Mouse (Mus musculus) hindlimb bud, embryonic 11.5 days (tissue): ENCODE measurements around the gene Pdf.

ENCODE experiments used
- DNase-seq: peaks from one replicate; pipeline ENCODE4 v3.0.0-alpha.2; 2012; ENCODE audit warnings: low read depth, low spot score; ENCODE audit errors: extremely low spot score

Gene Pdf

DNA sequence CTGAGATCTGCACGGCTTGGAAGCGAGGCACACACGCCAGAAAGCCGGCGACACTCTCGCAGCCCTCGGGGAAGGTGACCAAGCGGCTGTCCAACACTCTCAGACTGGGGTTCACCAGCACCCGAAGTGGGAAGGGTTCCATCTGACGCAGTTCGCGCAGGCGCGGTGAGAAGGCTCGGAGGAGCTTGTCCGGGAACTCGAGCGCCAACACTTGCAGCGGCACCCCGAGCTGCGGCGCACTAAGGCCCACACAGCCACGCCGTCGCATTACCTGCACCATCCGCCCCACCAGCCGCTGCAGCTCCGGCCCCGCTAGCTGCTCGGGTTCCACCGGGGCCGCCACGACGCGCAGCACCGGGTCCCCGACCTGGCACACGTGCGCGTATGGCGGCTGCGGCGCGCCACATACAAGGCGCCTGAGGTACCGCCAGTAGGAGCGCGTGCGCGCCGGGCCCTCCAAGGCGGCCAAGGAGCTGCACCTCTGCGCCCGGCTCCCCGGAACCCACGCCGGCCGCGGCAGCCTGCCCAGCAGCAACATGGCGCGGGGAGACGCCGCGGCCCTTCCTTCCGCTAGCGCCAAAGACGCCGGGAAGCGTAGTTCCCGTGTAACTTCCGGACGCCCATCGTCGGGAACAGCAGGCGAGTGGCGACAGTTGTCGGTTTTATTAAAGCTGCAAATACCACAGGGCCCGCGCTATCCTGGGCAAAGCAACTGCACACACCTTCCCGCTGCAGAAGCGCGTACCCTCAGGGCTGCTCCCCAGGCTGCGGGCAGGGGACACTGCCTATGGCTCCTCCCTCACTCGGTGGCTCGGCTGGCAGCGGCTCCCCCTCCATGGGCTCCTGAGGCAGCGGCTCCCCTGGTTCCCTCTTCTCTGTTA is at the start of gene Pdf:
TSS of gene Pdf (minus strand) at position 554 of the 881 bp plus-strand sequence.
- DNase-seq = no peak

DNA sequence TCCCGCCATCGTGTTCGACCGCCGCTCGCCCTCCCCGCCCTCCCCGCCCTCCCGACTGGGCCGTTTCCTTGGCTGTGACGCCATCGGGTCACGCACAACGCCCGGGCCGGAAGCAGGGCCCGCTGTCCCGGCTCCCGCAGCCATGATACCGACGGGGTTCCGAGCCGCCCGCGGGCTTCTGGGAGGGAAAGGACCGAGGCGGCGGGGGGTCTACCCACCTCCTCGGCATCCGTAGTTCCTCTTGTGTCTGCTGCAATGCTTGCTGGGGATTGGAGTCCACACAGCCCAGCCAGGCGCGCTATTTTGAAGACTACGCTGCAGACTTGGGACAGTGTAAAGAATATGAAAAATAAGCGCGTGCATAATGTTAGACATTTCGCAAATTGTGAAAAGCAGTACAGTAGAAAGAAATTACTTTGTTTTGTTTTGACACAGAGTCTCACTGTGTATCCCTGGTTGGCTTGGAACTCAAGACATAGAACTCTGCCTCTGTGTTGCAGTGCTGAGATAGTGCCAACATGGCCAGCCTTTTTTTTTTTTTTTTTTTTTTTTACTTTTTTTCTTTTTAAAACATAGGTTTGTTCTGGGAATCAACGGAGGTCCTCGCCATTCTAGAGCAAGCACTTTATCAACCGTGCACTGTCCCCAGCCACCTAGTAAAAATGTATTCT is 48.1 kb upstream of the Pdf start, which contains the start of gene Terf2:
TSS of gene Terf2 (minus strand) at position 182 of the 671 bp plus-strand sequence.
- peak; percentile 88 for DNase-seq

DNA sequence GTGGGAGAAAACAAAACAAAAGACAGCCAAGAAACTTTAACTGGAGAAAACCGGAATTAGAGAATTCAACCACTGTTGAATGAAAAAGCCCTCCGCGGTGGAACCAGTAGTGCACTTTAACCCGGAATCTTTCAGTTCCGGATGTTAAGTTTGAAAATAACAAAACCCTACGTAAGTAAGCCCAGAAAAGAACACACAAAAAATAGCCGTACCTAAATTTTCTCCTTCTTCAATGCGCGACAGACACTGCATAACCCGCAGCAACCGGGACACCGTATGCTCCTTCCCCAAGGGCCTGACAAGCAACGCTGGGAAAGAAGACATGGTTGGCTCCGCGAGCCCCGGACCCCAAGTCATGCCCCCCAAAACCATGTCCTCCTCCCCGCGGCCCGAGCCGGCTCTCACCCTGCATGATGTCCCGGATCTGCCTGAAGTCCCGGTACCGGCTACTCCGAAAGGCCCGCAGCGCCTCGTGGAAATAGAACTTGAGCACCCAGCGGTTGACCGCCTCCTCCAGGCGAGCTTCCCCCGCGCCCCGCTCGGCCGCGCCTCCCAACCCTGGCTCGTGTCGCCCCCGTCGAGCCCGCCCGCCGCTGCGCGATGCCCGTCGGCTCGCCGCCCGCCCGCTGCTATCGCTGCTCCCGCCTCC is 47.4 kb upstream of the Pdf start:
- DNase-seq = no peak

DNA sequence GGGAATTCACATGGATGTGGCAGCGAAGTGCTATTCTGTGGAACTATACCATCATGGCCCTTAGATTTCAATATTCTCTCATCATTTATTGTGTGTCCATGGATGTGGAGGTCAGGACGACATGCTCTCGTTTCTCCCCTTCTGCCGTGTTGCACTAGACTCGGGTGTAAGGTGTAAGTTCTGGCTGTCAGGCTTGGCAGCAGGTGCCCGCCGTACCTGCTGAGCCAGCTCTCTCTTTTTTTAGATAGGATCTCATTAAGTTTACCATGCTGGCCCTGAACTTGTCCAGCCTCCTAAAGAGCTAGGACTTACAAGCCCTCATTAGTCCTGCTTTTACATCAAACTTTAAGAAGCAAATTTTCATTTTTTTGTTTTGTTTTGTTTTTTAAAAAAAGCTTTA is 42.1 kb upstream of the Pdf start:
- DNase-seq = no peak

DNA sequence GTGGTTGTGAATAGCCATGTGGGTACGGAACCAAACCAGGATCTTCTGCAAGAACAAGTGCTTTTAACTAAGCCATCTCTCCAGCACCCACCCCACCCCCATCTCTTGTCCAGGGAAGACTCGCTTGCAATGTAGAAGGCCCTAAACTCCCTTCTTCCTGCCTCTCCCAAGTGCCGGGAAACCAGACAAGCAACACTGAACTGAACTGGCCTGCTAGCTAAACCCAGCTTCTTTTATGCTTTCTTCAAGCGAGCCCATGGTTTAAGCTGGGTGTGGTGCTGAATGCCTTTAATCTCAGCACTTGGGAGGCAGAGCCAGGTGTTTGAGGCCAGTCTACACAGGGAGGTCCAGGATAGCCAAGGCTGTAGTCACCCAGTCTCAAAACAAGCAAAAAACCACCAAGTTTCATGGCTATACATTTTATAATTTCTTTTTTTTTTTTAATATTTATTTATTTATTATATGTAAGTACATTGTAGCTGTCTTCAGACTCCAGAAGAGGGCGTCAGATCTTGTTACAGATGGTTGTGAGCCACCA is 40.2 kb upstream of the Pdf start:
- no peak for DNase-seq

DNA sequence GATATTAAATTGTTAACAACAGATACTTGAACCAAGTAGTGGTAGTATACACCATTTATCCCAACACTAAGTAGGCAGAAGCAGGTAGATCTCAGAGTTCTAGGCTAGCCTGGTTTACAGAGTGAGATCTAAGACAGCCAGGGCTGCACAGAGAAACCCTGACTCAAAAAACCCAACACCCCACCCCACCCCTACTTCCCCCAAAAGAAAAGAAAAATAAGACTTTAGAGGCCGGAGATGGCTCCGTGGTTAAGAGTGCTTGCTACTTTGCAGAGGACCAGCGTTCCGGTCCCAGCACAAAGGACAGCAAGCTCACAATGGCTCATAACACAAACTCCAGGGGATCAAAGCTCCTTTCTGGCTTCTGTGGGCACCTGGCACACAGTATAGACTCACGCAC is 37.6 kb upstream of the Pdf start:
- no peak for DNase-seq

DNA sequence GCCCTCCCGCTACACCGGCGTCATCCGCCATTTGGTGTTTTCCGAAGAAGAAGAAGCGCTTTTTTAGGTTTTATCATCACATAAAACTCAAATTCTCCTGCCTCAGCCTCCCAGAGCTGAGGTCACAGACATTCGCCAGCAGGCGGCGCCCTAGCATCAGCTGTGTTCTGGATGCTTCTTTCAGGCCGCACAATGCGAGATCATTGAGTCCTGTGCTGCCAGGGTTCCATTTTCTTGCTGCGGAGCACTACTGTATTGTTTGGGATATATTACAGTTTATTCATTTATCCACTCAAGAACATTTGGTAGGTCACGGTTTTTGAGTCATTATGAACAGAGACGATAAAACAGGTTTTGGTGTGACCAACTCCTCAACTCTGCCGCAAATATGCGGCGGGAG is 36.9 kb upstream of the Pdf start:
- DNase-seq = no peak

DNA sequence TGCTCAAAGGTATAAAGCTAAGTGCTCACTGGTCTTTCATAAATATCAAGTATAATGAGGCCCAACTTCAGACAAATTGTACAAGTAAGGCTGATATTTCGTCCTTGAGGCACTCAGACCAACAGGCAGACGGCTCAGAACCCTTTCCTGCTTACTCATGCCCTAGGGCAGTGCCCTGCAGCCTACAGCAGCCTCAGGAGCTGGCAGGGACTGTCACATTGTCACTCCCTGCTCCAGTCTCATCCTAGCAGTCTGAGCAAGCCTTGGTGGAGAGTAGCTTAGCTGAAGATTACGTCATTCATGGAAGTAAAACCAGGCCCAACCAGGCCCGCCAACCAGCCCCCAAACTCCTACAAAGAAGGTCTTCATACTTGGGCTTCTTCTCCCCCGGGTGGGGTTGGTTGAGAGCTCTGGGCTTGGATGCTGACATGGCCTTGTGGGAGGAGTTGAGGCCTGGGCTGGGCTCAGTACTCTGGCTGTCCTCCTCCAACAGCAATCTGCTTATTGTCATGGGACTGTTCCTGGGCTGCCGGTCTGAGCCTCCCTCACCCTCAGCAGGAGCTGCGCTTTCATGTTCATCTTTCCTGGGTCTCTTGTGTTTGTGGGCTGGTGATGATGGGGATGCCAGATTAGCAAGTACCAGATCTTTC is 27.9 kb upstream of the Pdf start:
- DNase-seq = no peak

DNA sequence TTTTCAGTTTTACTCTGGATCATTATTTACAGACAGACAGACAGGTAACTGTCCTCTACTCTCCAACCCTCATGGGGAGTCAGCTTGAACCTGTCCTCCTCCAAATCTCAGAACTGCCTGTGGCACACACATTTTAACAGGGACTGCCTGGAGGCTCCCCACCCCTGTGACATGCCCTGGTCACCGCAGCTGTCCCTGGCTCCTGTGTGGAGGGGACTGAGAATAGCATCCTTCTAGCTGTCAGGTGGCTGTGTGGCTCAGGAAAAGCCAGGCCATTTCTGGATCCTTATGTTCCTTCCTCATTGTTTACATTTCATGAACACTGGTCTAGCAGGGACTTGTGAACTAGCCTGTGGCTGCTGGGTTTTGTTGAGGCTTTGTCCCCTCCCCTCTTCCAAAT is 25.7 kb upstream of the Pdf start:
- DNase-seq = no peak

DNA sequence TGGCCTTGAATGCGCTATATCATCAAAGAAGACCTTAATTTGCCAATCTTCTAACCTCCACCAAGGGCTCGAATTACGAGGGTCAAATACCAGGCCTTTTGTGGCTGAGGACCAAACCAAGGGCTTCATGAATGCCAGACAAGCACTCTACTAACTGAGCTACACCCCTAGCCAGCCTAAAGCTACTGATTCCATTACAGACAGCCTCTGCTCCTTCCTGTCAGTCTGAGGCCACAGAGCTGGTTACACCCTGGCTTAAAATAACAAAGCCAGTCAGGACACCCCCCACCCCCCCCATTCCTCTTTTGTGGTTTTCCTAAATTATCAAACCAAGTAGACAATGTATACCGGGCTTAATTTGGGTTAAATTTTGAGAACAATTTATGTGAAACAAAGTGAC is 25.3 kb upstream of the Pdf start:
- no peak for DNase-seq

DNA sequence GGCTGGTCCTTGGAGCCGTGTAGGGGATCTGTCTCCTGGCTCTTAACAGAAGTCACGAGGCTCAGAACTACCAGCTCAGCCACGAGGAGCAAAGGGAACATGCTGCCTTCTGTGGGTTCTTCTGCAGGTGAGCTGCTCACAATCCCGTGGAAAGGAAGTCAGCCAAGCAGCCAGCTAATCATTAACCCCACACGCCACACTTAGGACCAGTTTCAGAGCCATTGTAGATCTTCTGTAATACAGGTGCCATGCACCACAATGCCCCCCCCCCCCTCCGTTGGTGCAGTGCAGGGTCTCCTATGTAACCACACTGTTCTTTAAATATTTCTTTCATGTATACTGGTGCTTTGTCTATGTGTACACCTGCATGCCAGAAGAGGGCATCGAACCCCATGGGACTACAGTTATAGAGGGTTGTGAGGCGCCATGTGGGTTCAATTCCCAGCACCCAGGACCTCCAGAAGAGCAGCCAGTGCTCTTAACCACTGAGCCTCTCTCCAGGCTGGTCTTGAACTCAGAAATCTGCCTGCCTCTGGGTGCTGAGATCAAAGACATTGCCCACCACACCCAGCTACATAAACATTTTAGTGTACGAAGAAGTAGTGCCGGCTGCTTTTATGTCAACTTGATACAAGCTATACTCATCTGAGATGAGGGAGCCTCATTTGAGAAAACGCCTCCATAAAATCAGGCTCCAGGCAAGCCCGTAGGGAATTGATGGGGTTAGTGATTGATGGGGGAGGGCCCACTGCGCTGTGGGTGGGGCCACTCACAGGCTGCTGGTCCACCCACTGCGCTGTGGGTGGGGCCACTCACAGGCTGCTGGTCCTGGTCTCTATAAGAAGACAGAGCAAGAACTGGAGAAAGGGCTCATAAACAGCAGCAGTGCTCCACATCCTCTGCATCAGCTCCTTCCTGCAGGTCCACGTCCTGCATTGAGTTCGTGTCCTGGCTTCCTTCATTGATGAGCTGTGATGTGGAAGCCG is 17.4 kb upstream of the Pdf start, which contains the start of gene Tmed6:
TSS of gene Tmed6 (minus strand) at position 134 of the 986 bp plus-strand sequence.
- DNase-seq = no peak

DNA sequence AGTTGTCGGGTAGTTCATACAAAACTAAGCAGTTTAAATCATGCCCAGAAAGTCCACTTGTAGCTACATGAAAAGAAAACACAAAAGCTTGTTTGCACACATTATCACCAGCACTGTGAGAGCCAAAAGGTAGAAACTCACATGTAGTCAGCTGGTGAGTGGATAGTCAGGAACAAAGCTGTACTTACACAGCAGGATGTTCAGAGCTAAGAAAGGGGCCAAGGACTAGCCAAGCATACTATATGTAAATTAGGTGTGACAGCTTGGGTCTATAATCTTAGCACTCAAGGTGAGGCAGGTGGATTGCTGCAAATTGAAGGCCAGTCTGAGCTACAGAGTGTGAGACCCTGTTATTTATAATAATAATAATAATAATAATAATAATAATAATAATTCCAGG is 14.2 kb upstream of the Pdf start:
- DNase-seq = no peak

DNA sequence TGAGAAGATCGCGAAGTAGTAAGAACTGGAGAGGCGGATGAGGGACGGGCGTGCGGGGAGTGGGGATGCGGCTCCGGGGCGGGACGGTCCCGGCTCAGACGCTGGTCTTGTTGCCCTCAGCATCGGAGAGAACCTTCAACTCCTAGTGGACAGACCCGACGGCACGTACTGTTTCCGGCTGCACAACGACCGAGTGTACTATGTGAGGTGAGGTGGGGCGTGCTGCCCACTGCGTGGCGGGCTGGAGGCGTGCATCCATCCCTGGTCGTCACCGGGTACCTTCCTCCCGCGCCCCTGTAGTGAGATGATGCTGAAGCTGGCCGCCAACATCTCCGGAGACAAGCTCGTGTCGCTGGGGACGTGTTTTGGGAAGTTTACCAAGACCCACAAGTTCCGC is 8.6 kb upstream of the Pdf start:
- no peak for DNase-seq

DNA sequence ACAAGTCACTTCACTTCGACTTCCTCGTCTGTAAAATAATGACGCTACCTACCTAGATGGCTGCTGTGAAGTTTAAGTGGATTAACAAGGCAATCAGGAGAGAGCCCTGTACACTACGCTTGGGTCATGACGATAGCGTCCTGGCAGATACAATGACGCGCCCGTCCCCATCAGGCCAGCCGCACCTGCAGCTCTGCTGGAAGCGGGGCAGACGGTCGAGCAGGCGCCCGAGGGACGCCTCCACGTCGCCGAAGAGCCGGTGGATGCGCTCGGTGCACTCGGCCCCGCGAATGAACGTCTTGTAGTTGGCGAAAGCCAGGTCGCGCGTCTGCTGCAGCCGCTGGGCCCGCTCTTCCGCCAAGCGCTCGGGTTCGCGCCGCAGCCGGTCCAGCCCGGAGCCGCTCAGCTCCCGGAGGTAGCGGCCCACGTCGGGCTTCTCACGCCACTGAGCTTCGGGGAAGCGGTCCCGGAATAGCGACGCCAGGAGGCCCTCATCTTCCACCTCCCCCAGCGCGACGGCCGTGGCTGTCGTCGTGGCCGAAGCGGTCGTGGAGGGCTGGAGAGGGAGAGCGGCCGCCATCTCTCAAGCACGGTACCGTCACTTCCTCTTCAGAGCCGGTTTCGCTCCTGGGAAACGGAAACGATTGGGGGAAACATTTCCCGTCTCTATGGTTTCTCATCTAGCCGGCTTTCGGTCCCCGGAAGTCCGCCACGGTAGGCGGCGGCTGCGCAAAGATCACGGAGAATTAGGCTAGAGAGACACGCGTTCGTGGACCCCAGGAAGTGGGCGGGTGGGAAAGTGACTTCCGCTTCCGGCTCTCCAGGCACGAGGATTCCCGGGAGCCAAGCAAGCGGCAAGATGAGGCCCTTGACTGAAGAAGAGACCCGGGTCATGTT is 7.9 kb upstream of the Pdf start, which contains the start of the genes Cog8 and Nip7:
TSS of gene Cog8 (minus strand) at position 614 of the 897 bp plus-strand sequence.
TSS of gene Nip7 (plus strand) at position 802 of the 897 bp plus-strand sequence.
- peak; percentile 92 for DNase-seq

DNA sequence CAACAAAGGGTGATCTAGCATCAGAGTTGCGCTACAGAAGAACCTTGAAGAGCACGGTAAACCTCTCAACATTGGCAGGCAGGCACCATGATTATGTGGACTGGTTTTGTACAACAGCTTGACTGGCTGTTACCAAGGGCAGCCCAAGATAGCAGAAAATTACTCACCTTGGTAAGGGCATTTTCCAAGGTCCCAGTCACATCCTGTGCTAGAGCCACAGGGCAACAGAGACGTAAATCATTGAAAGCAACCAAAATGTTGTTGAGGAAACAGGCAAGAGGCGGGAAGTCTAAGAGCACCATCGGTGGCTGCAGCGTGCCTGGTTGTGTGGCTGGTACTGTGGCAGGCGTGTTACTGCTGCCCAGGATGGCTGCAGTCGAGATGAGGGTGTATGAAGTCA is 3.6 kb upstream of the Pdf start:
- no peak for DNase-seq

DNA sequence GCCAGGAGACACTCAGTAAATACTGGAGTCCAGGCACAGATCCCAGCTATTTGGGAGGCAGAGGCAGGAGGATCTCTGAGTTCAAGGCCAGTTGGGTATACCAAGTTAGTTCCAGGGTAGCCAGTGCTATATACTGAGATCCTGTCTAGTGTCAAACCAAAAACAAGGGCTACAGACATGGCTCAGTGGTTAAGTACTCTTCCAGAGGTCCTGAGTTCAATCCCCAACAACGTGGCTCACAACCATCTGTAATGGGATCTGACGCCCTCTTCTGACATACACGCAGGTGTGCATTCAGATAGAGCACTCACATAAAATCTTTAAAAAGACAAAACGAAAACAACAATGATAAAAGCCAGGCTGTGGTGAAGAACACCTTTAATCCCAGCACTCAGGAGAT is 1.1 kb upstream of the Pdf start:
- DNase-seq = no peak

DNA sequence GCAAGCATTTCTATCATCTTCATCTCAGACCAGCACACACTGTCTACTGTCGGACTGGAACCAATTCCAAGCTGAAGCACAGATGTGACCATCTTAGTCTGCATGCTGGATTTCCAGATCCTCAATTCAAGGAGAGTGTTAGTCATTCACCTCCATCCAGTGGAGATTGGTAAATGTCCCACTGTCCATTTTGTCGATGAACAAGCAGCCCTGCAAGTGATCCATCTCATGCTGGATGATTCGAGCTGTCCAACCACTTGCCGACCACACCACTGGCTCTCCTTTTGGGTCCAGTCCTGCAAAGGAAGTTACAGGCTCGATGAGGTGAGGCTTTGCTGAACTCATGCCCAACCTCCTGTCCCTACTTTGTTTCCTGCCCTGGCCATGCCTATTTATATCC is 1.4 kb downstream of the Pdf start:
- DNase-seq = no peak

DNA sequence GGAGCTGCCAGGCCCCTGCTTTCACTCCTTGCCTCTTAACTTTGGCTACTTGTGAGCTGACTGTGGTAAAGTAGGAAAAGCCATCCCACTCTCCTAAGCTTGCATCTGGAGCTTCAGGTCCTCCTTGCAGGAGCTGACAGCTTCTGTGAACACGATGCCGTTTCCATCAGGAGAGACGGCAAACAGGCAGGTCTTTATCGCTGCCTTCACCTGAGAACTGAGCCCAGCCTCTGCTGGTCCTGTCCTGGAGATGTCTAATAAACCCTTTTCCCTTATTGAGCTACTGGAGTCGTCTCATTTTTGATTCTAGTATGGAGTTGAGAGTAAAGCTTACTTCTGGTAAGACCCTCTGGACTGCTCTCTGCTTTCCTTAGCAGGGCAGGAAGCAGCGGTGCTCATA is 2.9 kb downstream of the Pdf start:
- DNase-seq = no peak

DNA sequence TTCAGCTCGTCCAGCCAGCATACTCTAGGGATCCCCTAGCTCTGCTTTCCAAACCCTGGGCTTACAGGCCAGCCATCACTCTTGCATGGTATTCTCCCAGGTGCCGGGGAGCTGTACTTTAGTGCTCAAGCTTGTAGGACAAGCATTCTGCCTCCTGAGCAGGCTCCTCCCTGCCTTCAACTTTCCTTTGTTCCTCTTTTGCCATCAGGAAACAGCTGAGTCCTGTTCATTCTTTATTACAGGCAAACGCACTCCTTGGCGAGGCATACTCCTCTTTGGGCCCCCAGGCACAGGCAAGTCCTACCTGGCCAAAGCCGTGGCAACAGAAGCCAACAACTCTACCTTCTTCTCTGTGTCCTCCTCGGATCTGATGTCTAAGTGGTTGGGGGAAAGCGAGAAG is 7.8 kb downstream of the Pdf start:
- DNase-seq = no peak
